Mouse (Mus musculus) macrophage (primary cell): Measurements from ENCODE around the gene Tbx5. TPM values are rescaled to one million over a fixed set of nuclear protein-coding genes. Genes with fewer than 3 reads are reported as not detected.
"Not testable (repeated sequence)": the region's sequence is repeated elsewhere in the genome, so short reads cannot be mapped to it uniquely, and the experiment has no call there.

Experiments used
- H3K27ac ChIP-seq: fragments of 350-480 bp; formaldehyde crosslinking; 2 replicates; pipeline ENCODE4 v1.9.0; 2021
- H3K36me3 ChIP-seq: fragments of 350-480 bp; formaldehyde crosslinking; 2 replicates; pipeline ENCODE4 v1.9.0; 2021; ENCODE audit errors: inconsistent target
- H3K4me3 ChIP-seq: fragments of 350-480 bp; formaldehyde crosslinking; 2 replicates; pipeline ENCODE4 v1.9.0; 2021; ENCODE audit errors: inconsistent target
- H3K79me2 ChIP-seq: fragments of 350-480 bp; formaldehyde crosslinking; 2 replicates; pipeline ENCODE4 v1.9.0; 2021; ENCODE audit errors: inconsistent target
- WGBS: methylation state at CpG from one replicate; pipeline ENCODE4 v1.1.7; 2026; ENCODE audit warnings: inconsistent platforms; ENCODE audit not compliant: missing documents; 5-methylcytosine and 5-hydroxymethylcytosine counted together
- polyA plus RNA-seq: library from polyadenylated mRNA; stranded (reverse); fragments of 250-400 nt; gene quantifications from 3 replicates; pipeline ENCODE4 v1.2.4, GENCODE M21; 2018; ENCODE audit warnings: inconsistent platforms

Gene Tbx5
- polyA plus RNA-seq, 1 experiment from 2014 or later, result not detected

- Histone ChIP-seq H3K4me3 (no peak overlapping the region), H3K36me3 (no peaks in the 10 kb centered on the region), H3K27ac (no peak overlapping the region), H3K79me2 (no peaks in the 10 kb centered on the region)
- 83% methylated on average over 12 of the region's 12 CpGs for WGBS
Measured at GRCm38 (mm10) chr5:119916551-119917171, 84.2 kb downstream of the Tbx5 start.

- not testable (repeated sequence) for H3K79me2 ChIP-seq, H3K36me3 ChIP-seq, H3K4me3 ChIP-seq, H3K27ac ChIP-seq
- WGBS, result no CpG with 5 or more reads among the region's 1 CpGs
Measured at GRCm38 (mm10) chr5:119918381-119918780, 85.9 kb downstream of the Tbx5 start.

- no peak overlapping the region for H3K4me3 ChIP-seq
- WGBS, result 82% methylated on average over 10 of the region's 10 CpGs
- H3K36me3 ChIP-seq, result no peaks in the 10 kb centered on the region
- no peak overlapping the region for H3K27ac ChIP-seq
- H3K79me2 ChIP-seq, result no peaks in the 10 kb centered on the region
Measured at GRCm38 (mm10) chr5:119920941-119921340, 88.5 kb downstream of the Tbx5 start.

- WGBS, result 67% methylated on average over 11 of the region's 11 CpGs
- no peaks in the 10 kb centered on the region for H3K36me3 ChIP-seq
- H3K79me2 ChIP-seq, result no peaks in the 10 kb centered on the region
- no peak overlapping the region for H3K27ac ChIP-seq
- no peak overlapping the region for H3K4me3 ChIP-seq
Measured at GRCm38 (mm10) chr5:119922229-119922628, 89.8 kb downstream of the Tbx5 start.

Other genes with a start within 250 kb of the Tbx5 start
- not detected in 3 replicates for gene Tbx3, start 162.0 kb upstream of the Tbx5 start, polyA plus RNA-seq